Mouse (Mus musculus) heart, postnatal 0 days (tissue): ENCODE measurements at regions not wholly inside any gene's neighbourhood (a gene's known extent, or its start where the extent isn't known, plus 50 kb on each side); places are given as distances from the start of the nearest gene placed in this dataset.
"Not testable (repeated sequence)": the region's sequence is repeated elsewhere in the genome, so short reads cannot be mapped to it uniquely, and the experiment has no call there.

Experiments
- ATAC-seq: fragments of 200-750 bp; cut with Nextera tagmentation; 2 replicates; pipeline ENCODE4 v1.8.0; 2017; ENCODE audit warnings: low read depth, moderate number of reproducible peaks, moderate library complexity; ENCODE audit not compliant: insufficient read depth
- DNase-seq: peaks from one replicate; pipeline ENCODE4 v3.0.0-alpha.2; 2016; ENCODE audit warnings: low spot score
- H3K27ac ChIP-seq: fragments of 300-500 bp; sonication (generic); 2 replicates; pipeline ENCODE4 v1.5.1; 2014; ENCODE audit warnings: low read depth, mild to moderate bottlenecking
- H3K27me3 ChIP-seq: fragments of 300-500 bp; sonication (generic); 2 replicates; pipeline ENCODE4 v1.6.1; 2014; ENCODE audit warnings: low read length, mixed read lengths; ENCODE audit not compliant: control insufficient read depth, insufficient read depth
- H3K36me3 ChIP-seq: fragments of 300-500 bp; sonication (generic); replicated peaks from 2 replicates; pipeline ENCODE4 v1.6.1; 2014; ENCODE audit warnings: low read length, mixed read lengths; ENCODE audit not compliant: control insufficient read depth, insufficient read depth
- H3K4me1 ChIP-seq: fragments of 300-500 bp; sonication (generic); 2 replicates; pipeline ENCODE4 v1.6.1; 2014; ENCODE audit warnings: antibody characterized with exemption; ENCODE audit not compliant: control insufficient read depth, insufficient read depth
- H3K4me2 ChIP-seq: fragments of 300-500 bp; sonication (generic); 2 replicates; pipeline ENCODE4 v1.6.1; 2014; ENCODE audit warnings: low read depth, mild to moderate bottlenecking, low read length, moderate library complexity
- H3K4me3 ChIP-seq: fragments of 300-500 bp; sonication (generic); 2 replicates; pipeline ENCODE4 v1.5.1; 2014; ENCODE audit warnings: low read depth, low read length
- H3K9ac ChIP-seq: fragments of 300-500 bp; sonication (generic); replicated peaks from 2 replicates; pipeline ENCODE4 v1.6.1; 2014; ENCODE audit warnings: low read depth, low read length, mixed read lengths
- H3K9me3 ChIP-seq: fragments of 300-500 bp; sonication (generic); replicated peaks from 2 replicates; pipeline ENCODE4 v1.6.1; 2016; ENCODE audit warnings: low read length; ENCODE audit not compliant: control insufficient read depth
- CTCF ChIP-seq: IDR thresholded peaks from 2 replicates; pipeline ENCODE4 v1.5.1; 2016; ENCODE audit warnings: antibody characterized with exemption, control low read depth, low read depth
- EP300 ChIP-seq: IDR thresholded peaks from 2 replicates; pipeline ENCODE4 v1.6.1; 2016; ENCODE audit warnings: antibody characterized with exemption, low read depth
- WGBS: fragments of 180-500 bp; shearing (Covaris S2); extraction: QIAGEN DNeasy Blood & Tissue Kit; methylation state at CpG from one replicate; pipeline ENCODE4 v1.1.7; 2014; 5-methylcytosine and 5-hydroxymethylcytosine counted together

- Histone ChIP-seq H3K27me3 (no peaks in the 10 kb centered on the region), H3K36me3 (no peaks in the 10 kb centered on the region), H3K4me3 (no peak overlapping the region), H3K9ac (no peak overlapping the region), H3K27ac (no peak overlapping the region), H3K9me3 (no peaks in the 10 kb centered on the region), H3K4me1 (no peaks in the 10 kb centered on the region), H3K4me2 (no peak overlapping the region)
- DNase-seq (no peak), ATAC-seq (no peak)
- no peak for TF ChIP-seq CTCF
- no peak for TF ChIP-seq EP300
- WGBS, result 50% methylated on average over 8 of the region's 8 CpGs
Measured at GRCm38 (mm10) chr7:73250593-73250992, 124.7 kb upstream of the Rgma start.

- TF ChIP-seq EP300 (no peak), CTCF (no peak)
- 77% methylated on average over 6 of the region's 6 CpGs for WGBS
- H3K9me3 ChIP-seq, result no peaks in the 10 kb centered on the region
- H3K9ac ChIP-seq, result no peak overlapping the region
- DNase-seq, result no peak
- ATAC-seq, result no peak
- no peak overlapping the region for H3K4me2 ChIP-seq
- no peaks in the 10 kb centered on the region for H3K4me1 ChIP-seq
- H3K27ac ChIP-seq, result no peak overlapping the region
- no peaks in the 10 kb centered on the region for H3K36me3 ChIP-seq
- no peak overlapping the region for H3K4me3 ChIP-seq
- no peaks in the 10 kb centered on the region for H3K27me3 ChIP-seq
Measured at GRCm38 (mm10) chr7:73251187-73251740, 124.0 kb upstream of the Rgma start.

- not testable (repeated sequence) for DNase-seq, H3K4me2 ChIP-seq, H3K36me3 ChIP-seq, ATAC-seq, H3K4me1 ChIP-seq, H3K4me3 ChIP-seq, H3K27me3 ChIP-seq, H3K9me3 ChIP-seq, H3K9ac ChIP-seq, H3K27ac ChIP-seq
- WGBS, result 68% methylated on average over 4 of the region's 7 CpGs
Measured at GRCm38 (mm10) chr7:73254972-73255371, 120.3 kb upstream of the Rgma start.

- H3K9ac ChIP-seq, result no peak overlapping the region
- 56% methylated on average over 4 of the region's 4 CpGs for WGBS
- no peaks in the 10 kb centered on the region for H3K27me3 ChIP-seq
- H3K4me1 ChIP-seq, result no peaks in the 10 kb centered on the region
- no peak for DNase-seq
- no peak overlapping the region for H3K27ac ChIP-seq
- no peak overlapping the region for H3K4me2 ChIP-seq
- TF ChIP-seq CTCF (no peak), EP300 (no peak)
- no peak overlapping the region for H3K4me3 ChIP-seq
- no peak for ATAC-seq
- H3K9me3 ChIP-seq, result no peaks in the 10 kb centered on the region
- H3K36me3 ChIP-seq, result no peaks in the 10 kb centered on the region
Measured at GRCm38 (mm10) chr7:73260140-73260539, 115.2 kb upstream of the Rgma start.

- no peaks in the 10 kb centered on the region for H3K27me3 ChIP-seq
- WGBS, result 75% methylated on average over 5 of the region's 5 CpGs
Measured at GRCm38 (mm10) chr7:73261750-73262149, 113.6 kb upstream of the Rgma start.

GRCm38 (mm10) chr7:73262526-73262925 is 112.8 kb upstream of the Rgma start:
- Histone ChIP-seq H3K4me3 (no peak overlapping the region), H3K36me3 (no peaks in the 10 kb centered on the region), H3K9ac (no peak overlapping the region), H3K4me1 (no peaks in the 10 kb centered on the region), H3K27me3 (no peaks in the 10 kb centered on the region), H3K9me3 (no peaks in the 10 kb centered on the region), H3K4me2 (no peak overlapping the region), H3K27ac (no peak overlapping the region)
- no peak for TF ChIP-seq CTCF
- no peak for TF ChIP-seq EP300
- 51% methylated on average over 3 of the region's 3 CpGs for WGBS
- DNase-seq (no peak), ATAC-seq (no peak)

More at GRCm38 (mm10) chr7:73261750-73262149, 113.6 kb upstream of the Rgma start:
- Histone ChIP-seq H3K9ac (no peak overlapping the region), H3K4me2 (no peak overlapping the region), H3K4me3 (no peak overlapping the region), H3K36me3 (no peaks in the 10 kb centered on the region), H3K27ac (no peak overlapping the region), H3K9me3 (no peaks in the 10 kb centered on the region), H3K4me1 (no peaks in the 10 kb centered on the region)
- ATAC-seq (no peak), DNase-seq (no peak)
- no peak for TF ChIP-seq EP300
- TF ChIP-seq CTCF, result no peak
